Mouse (Mus musculus): ENCODE data around the gene Prdx5. TPM values are rescaled to one million over a fixed set of nuclear protein-coding genes. Genes with fewer than 3 reads are reported as not detected.

The Prdx5 gene
- total and polyA plus RNA-seq, 3 experiments = 130 to 246 TPM; not detected in 1

DNA sequence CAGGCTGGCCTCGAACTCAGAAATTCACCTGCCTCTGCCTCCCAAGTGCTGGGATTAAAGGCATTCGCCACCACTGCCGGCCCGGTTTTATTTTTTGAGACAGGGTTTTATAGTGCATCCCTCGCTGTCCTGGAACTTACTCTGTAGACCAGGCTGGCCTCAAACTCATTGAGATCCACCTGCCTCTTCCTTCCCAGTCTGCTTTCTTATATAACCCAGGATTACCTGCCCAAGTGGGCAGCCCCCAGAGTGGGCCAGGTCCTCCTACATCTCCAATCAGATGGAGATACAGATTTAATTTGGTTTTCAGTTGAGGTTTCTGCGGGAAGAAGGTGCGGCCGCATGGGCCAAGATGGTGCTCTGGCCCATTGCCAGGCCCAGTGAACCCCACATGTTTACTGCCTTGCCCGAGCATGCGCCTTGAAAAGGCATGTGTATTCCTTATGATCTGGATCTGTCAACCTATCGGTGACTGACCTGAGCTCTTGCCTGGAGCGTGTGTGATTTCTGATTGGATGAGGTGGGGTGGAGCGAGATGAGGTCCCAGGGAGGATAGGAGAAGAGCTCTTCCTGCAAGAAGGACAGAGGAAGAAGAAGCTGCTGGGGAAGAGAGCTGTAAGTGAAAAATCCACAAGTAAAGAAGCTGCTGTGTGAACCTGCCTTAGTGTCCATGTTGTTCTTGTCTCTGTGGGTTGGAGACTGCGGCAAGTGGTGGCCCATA, 16.0 kb downstream of the Prdx5 start:
- Histone ChIP-seq H3K79me2 (ENCODE audit: control insufficient read depth, insufficient read depth, low read length, poor library complexity) (peaks cover 8% of the 10 kb centered on the region), H3K9me3 (replicated peaks; ENCODE audit: insufficient read depth, low read length) (no peaks in the 10 kb centered on the region), H3K36me3 (ENCODE audit: control insufficient read depth in 1 of 2, insufficient read depth in 2 of 2, low read length in 2 of 2) (peaks cover 0 to 15% of the 10 kb centered on the region in 2 experiments; a peak in 3 of 4 replicates), H3K4me1 (ENCODE audit: control insufficient read depth in 1 of 2, insufficient read depth in 2 of 2, low read length in 2 of 2) (peaks cover 3 to 20% of the 10 kb centered on the region in 2 experiments), H3K9ac (ENCODE audit: control insufficient read depth, low read depth, low read length, poor library complexity, severe bottlenecking) (peak overlapping the region; percentile 88), H3K27me3 (ENCODE audit: control insufficient read depth in 1 of 2, insufficient read depth in 2 of 2, low read length in 2 of 2) (no peaks in the 10 kb centered on the region), H3K4me3 (ENCODE audit: control insufficient read depth in 1 of 2, insufficient read depth in 1 of 2, low read depth in 2 of 2, low read length in 2 of 2) (peak overlapping the region; percentile 88 to 90), H3K27ac (ENCODE audit: control insufficient read depth, low read depth, low read length) (peak overlapping the region; percentile 96)
- TF ChIP-seq HCFC1 (IDR thresholded peaks at IDR 0.05; ENCODE audit: low read depth, low read length) (peak; percentile 73), TCF12 (IDR thresholded peaks at IDR 0.05; ENCODE audit: low read depth, low read length) (peak; percentile 58; the same call in 1 of the 2 replicates), E2F4 (IDR thresholded peaks at IDR 0.05; ENCODE audit: borderline replicate concordance, low read depth, low read length) (no peak), ELF1 (IDR thresholded peaks at IDR 0.05; ENCODE audit: low read depth, low read length) (peak; percentile 71), POLR2AphosphoS2 (IDR thresholded peaks at IDR 0.05; ENCODE audit: low read length) (peak; percentile 97), KAT2A (conservative IDR thresholded peaks at IDR 0.05; ENCODE audit: low read depth, low read length) (no peak; the same call in 1 of the 2 replicates), NELFE (IDR thresholded peaks at IDR 0.05; ENCODE audit: low read depth, low read length) (peak; percentile 97), MAX (IDR thresholded peaks at IDR 0.05; ENCODE audit: low read length) (peak; percentile 98), MYC (IDR thresholded peaks at IDR 0.05; ENCODE audit: low read depth, low read length) (peak; percentile 99), USF1 (IDR thresholded peaks at IDR 0.05; ENCODE audit: low read depth, low read length) (peak; percentile 29; the same call in 1 of the 2 replicates), SIN3A (IDR thresholded peaks at IDR 0.05; ENCODE audit: low read length) (peak; percentile 82), NRF1 (IDR thresholded peaks at IDR 0.05; ENCODE audit: insufficient read depth, low read depth, low read length, poor library complexity, severe bottlenecking) (peak; percentile 90), TAL1 (IDR thresholded peaks at IDR 0.05; ENCODE audit: low read length) (no peak), ETS1 (IDR thresholded peaks at IDR 0.05; ENCODE audit: low read depth, low read length) (peak; percentile 29; the same call in 1 of the 2 replicates), CTCF (IDR thresholded peaks at IDR 0.05 in 2 of 3, conservative IDR thresholded peaks at IDR 0.05 in 1 of 3; ENCODE audit: control insufficient read depth in 1 of 3, insufficient read depth in 1 of 3, low read depth in 2 of 3, low read length in 3 of 3, poor library complexity in 1 of 3, severe bottlenecking in 1 of 3) (no peak), ZMIZ1 (IDR thresholded peaks at IDR 0.05; ENCODE audit: low read depth, low read length) (peak; percentile 98), ZKSCAN1 (IDR thresholded peaks at IDR 0.05; ENCODE audit: low read depth, low read length) (no peak), MXI1 (IDR thresholded peaks at IDR 0.05; ENCODE audit: low read depth, low read length) (peak; percentile 86), POLR2AphosphoS5 (IDR thresholded peaks at IDR 0.05; ENCODE audit: borderline replicate concordance, low read depth, low read length) (peak; percentile 84; the same call in 1 of the 2 replicates), CHD1 (IDR thresholded peaks at IDR 0.05; ENCODE audit: low read depth, low read length) (no peak), POLR2A (IDR thresholded peaks at IDR 0.05; ENCODE audit: control insufficient read depth in 1 of 2, insufficient read depth in 1 of 2, low read depth in 1 of 2, low read length in 2 of 2, poor library complexity in 1 of 2) (peak; percentile 70 to 99), TBP (IDR thresholded peaks at IDR 0.05; ENCODE audit: low read depth, low read length) (peak; percentile 97), EP300 (IDR thresholded peaks at IDR 0.05; ENCODE audit: low read depth in 1 of 2, low read length in 2 of 2) (0 out of 4 replicates have a peak, but pooled peaks of 1 of the 2 experiments have one; percentile 28), BHLHE40 (IDR thresholded peaks at IDR 0.05; ENCODE audit: borderline replicate concordance, low read depth, low read length) (no peak), RCOR1 (IDR thresholded peaks at IDR 0.05; ENCODE audit: low read depth, low read length) (peak; percentile 80)
- DNase-seq (ENCODE audit: low read depth, low spot score) = peak; percentile 95
